Mouse (Mus musculus) left cerebral cortex, adult 2 months (tissue): ENCODE results near the gene Klhl3. TPM values are rescaled to one million over a fixed set of nuclear protein-coding genes. Genes with fewer than 3 reads are reported as not detected.
"Not testable (repeated sequence)": the region's sequence is repeated elsewhere in the genome, so short reads cannot be mapped to it uniquely, and the experiment has no call there.

Source experiments
- DNase-seq, 2 experiments: peaks; one replicate each; pipeline ENCODE4 v3.0.0; 2021 to 2022; ENCODE audit warnings: low spot score in 2 of 2, mixed read lengths in 1 of 2; ENCODE audit errors: extremely low spot score in 1 of 2
- H3K27ac ChIP-seq: fragments of 200-600 bp; 2 replicates; pipeline ENCODE4 v1.8.1; 2022
- H3K4me3 ChIP-seq: fragments of 200-600 bp; 2 replicates; pipeline ENCODE4 v1.8.1; 2022
- CTCF ChIP-seq: fragments of 200-600 bp; IDR thresholded peaks from 2 replicates; pipeline ENCODE4 v1.8.1; 2022; ENCODE audit warnings: antibody characterized with exemption, mild to moderate bottlenecking, moderate library complexity
- intact Hi-C: fragments of 180-260 bp; cut with DNase I; formaldehyde crosslinking; loops from one replicate; pipeline ENCODE4 v1.15.1; 2025
- total RNA-seq, 2 experiments: library from RNA; stranded (reverse); gene quantifications; 2 replicates each; pipeline ENCODE4 v1.2.3; 2021

The Klhl3 gene
- total RNA-seq, 2 experiments from 2014 or later, result 32.6 to 36.9 TPM

GRCm38 (mm10) chr13:58147760-58148159, 34.4 kb upstream of the Klhl3 start:
- no peak; the same call in 1 of the 2 replicates for TF ChIP-seq CTCF
- intact Hi-C loops, result no loop called here
- no peak for DNase-seq
- no peak overlapping the region for H3K27ac ChIP-seq
- no peak overlapping the region for H3K4me3 ChIP-seq

- H3K4me3 ChIP-seq, H3K27ac ChIP-seq, DNase-seq, intact Hi-C loops: not testable (repeated sequence)
These were observed 33.2 kb upstream of the Klhl3 start for GRCm38 (mm10) chr13:58146603-58147002.

GRCm38 (mm10) chr13:58131692-58132091, 18.3 kb upstream of the Klhl3 start:
- DNase-seq, result no peak
- no peak for TF ChIP-seq CTCF
- no peak overlapping the region for H3K27ac ChIP-seq
- intact Hi-C loops, result no loop called here
- H3K4me3 ChIP-seq, result no peak overlapping the region

GRCm38 (mm10) chr13:58129687-58130246, 16.4 kb upstream of the Klhl3 start:
- intact Hi-C loops, result loop anchor here (1.0 kb wide), 1 partner anchor 86 kb away; the partner anchor contains the start of gene Ubqln1
- DNase-seq, result no peak
- peak overlapping the region; percentile 91 for H3K4me3 ChIP-seq
- no peak for TF ChIP-seq CTCF
- H3K27ac ChIP-seq, result peak overlapping the region; percentile 100

GRCm38 (mm10) chr13:58128768-58129671, 15.6 kb upstream of the Klhl3 start:
- intact Hi-C loops, result loop anchor here (1.0 kb wide), 1 partner anchor 86 kb away; the partner anchor contains the start of gene Ubqln1
- peak; percentile 93 to 96 for DNase-seq
- H3K4me3 ChIP-seq, result peak overlapping the region; percentile 91
- H3K27ac ChIP-seq, result peak overlapping the region; percentile 100
- no peak for TF ChIP-seq CTCF

- peak within 1 kb of the TSS; percentile 91 for H3K4me3 ChIP-seq
- intact Hi-C loops, result no loop called here
- H3K27ac ChIP-seq, result peak within 1 kb of the TSS; percentile 100
- peak; percentile 95 to 96 for DNase-seq
- no peak; the same call in 1 of the 2 replicates for TF ChIP-seq CTCF
These were observed 15.0 kb upstream of the Klhl3 start, which contains the start of gene Hnrnpa0 for GRCm38 (mm10) chr13:58128396-58128767. Gene Hnrnpa0 (minus strand): TSS chr13:58128556.

- DNase-seq, result peak; percentile 66 to 72
- peak overlapping the region; percentile 100 for H3K27ac ChIP-seq
- TF ChIP-seq CTCF, result no peak
- intact Hi-C loops, result no loop called here
- peak overlapping the region; percentile 91 for H3K4me3 ChIP-seq
These were observed 14.5 kb upstream of the Klhl3 start for GRCm38 (mm10) chr13:58127766-58128361.

GRCm38 (mm10) chr13:58126862-58127765, 13.7 kb upstream of the Klhl3 start:
- intact Hi-C loops, result no loop called here
- no peak for TF ChIP-seq CTCF
- H3K4me3 ChIP-seq, result peak overlapping the region; percentile 91
- peak overlapping the region; percentile 100 for H3K27ac ChIP-seq
- DNase-seq, result peak in 1 of 2 experiments; percentile 45

- Histone ChIP-seq H3K27ac (no peak overlapping the region), H3K4me3 (peak overlapping the region; percentile 91)
- peak; percentile 93 for TF ChIP-seq CTCF
- intact Hi-C loops, result no loop called here
- DNase-seq, result no peak
These were observed 12.7 kb upstream of the Klhl3 start for GRCm38 (mm10) chr13:58126126-58126525.

GRCm38 (mm10) chr13:58124989-58125388, 11.6 kb upstream of the Klhl3 start:
- H3K4me3 ChIP-seq, result no peak overlapping the region
- no peak overlapping the region for H3K27ac ChIP-seq
- TF ChIP-seq CTCF, result no peak
- no peak for DNase-seq
- intact Hi-C loops, result no loop called here

- Histone ChIP-seq H3K4me3 (no peak overlapping the region), H3K27ac (no peak overlapping the region)
- no peak for TF ChIP-seq CTCF
- no peak for DNase-seq
- intact Hi-C loops, result no loop called here
These were observed 10.9 kb upstream of the Klhl3 start for GRCm38 (mm10) chr13:58124278-58124677.
